Mouse (Mus musculus): ENCODE data around the gene Smim7. TPM values are rescaled to one million over a fixed set of nuclear protein-coding genes. Genes with fewer than 3 reads are reported as not detected.
A peak's percentile ranks its signal among the peaks of the same experiment; 100 is the strongest.

Smim7 gene
- polyA plus RNA-seq, 1 experiment from 2014 or later = 151 TPM

DNA sequence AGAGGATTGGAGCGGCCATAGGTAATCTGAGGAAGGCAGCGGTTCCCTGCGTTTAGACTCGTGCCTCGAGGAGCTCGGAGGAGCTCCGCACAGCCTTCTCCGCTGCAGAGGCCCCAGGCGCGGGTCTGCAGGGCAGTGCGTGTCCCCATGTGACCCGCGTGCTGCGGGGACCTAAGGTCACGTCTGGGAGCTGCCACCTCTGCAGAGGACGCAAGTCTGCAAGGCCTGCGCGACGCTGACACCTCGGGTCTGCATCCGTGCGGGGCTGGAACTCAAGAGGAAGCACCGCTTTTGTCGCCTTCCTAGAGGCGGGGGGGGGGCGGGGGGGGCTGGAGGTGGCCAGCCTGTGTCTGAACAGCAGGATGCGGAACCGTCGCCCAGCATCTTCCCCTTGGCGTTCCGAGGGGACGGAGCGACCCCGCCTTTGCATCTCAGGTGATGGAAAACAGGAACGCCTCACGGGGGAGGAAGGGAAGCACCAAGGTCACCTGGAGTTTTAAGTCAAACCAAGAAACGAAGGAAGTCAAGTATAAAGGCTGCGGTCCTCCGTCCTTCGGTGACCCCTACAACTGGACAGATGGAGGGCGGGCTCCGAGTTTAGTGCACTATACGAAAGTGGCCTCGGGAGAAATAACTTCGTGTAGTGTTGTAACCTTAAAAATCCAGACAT, 22.1 kb downstream of the Smim7 start:
- whole genome bisulfite sequencing = 0% methylated on average over 44 of the region's 45 CpGs
- Histone ChIP-seq H3K36me3 (ENCODE audit: insufficient read depth, low read length) (no peaks in the 10 kb centered on the region), H3K4me2 (ENCODE audit: low read length) (peak overlapping the region; percentile 93), H3K4me1 (replicated peaks; ENCODE audit: insufficient read depth, low read length) (peaks cover 6% of the 10 kb centered on the region; the same call in 1 of the 2 replicates), H3K9ac (ENCODE audit: low read depth, low read length) (peak overlapping the region; percentile 66), H3K9me3 (replicated peaks; ENCODE audit: low read length) (no peaks in the 10 kb centered on the region), H3K27me3 (ENCODE audit: insufficient read depth, low read length) (no peaks in the 10 kb centered on the region), H3K27ac (peak overlapping the region; percentile 95), H3K4me3 (replicated peaks; ENCODE audit: low read depth, low read length) (peak overlapping the region; percentile 96)
- ATAC-seq (replicated peaks; ENCODE audit: low FRiP score, low read depth) (peak; percentile 59), DNase-seq (ENCODE audit: low spot score) (peak; percentile 25)
- no peak for TF ChIP-seq CTCF (IDR thresholded peaks at IDR 0.05; ENCODE audit: low read depth)

DNA sequence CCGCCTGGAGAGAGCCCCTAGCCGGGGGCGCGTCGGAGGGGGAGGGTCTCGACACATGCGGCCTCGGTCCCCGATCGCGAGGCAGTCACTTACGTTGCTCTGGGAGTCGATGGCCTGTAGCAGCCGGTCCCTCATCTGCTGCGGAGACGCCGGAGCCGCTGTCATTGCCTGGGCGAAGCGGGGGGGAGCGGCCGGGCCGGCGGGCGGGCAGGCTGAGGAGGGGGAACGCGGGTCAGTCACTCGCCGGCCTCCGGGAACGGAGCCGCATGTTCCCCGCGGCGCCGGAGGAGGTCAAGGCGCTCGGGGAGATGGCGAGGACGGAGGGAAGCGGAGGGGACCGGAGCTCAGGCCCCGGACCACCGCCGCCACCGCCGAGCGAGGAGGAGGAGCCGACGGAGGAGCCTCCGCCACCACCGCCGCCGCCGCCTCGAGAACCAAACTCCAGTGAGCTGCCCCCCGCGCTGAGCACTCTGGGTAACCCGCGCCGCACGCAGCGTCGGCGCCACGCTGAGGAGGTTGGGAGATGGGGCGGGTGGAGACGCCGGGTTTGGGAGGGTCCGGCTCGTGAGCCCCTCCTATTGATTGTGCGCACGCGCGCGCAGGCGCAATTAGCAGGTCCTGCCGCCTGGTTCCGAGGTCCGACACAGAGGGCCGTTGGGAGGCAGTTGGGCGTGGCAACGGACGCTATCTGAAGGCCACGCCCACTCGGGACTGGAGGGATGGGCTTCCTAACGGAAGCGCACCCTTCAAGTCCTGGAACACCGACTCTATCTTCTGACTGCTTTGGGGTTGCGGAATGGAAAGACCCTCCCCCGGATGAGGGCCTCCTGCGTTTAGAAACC, 22.9 kb downstream of the Smim7 start, which contains the start of gene Med26:
Gene Med26 (minus strand): TSS at position 469 of the 842 bp plus-strand sequence.
- peak; percentile 99 for DNase-seq (ENCODE audit: low spot score)
- TF ChIP-seq CTCF (IDR thresholded peaks at IDR 0.05; ENCODE audit: low read depth) = peak; percentile 33

DNA sequence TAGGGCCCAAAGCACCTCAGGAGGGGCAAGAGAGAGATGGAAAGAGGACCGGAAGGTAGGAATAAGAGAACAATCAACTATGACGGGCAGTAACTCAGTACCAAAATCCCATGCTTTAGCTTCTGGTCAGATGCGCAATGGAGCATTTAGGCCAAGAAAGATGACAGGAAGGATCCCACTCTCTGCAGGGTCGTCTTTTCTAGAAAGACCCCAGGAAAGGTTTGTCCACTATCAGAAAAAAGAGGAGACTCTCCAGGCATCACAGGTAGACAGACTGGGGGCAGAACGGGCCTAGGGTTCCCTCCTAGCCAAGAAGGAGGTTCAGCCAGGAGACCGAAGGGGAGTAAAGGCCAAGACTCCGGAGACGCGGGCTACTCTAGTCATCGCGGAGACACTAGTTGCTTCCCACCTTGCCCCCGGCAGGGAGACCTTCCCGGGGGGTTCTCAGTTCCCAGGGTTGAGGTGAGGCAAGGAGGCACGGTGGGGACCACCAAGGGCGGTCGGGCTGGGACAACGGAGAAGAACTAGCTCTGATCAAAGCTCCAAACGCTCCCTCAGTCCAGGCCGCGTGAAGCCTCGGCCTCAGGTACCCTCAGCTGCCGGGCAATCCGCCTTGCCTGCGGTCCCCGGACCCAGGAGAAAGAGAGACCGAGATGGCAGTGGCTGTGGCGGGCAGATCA, 23.6 kb downstream of the Smim7 start:
- TF ChIP-seq CTCF (IDR thresholded peaks at IDR 0.05; ENCODE audit: low read depth) = no peak
- H3K4me1 ChIP-seq (replicated peaks; ENCODE audit: insufficient read depth, low read length) = peaks cover 6% of the 10 kb centered on the region; the same call in 1 of the 2 replicates
- peak overlapping the region; percentile 99 for H3K9ac ChIP-seq (ENCODE audit: low read depth, low read length)
- no peaks in the 10 kb centered on the region for H3K27me3 ChIP-seq (ENCODE audit: insufficient read depth, low read length)
- no peaks in the 10 kb centered on the region for H3K9me3 ChIP-seq (replicated peaks; ENCODE audit: low read length)
- peak overlapping the region; percentile 84 for H3K27ac ChIP-seq
- H3K4me3 ChIP-seq (replicated peaks; ENCODE audit: low read depth, low read length) = peak overlapping the region; percentile 96
- ATAC-seq (replicated peaks; ENCODE audit: low FRiP score, low read depth) (no peak), DNase-seq (ENCODE audit: low spot score) (peak; percentile 30)
- H3K4me2 ChIP-seq (ENCODE audit: low read length) = peak overlapping the region; percentile 93
- 2% methylated on average over 27 of the region's 27 CpGs for WGBS
- no peaks in the 10 kb centered on the region for H3K36me3 ChIP-seq (ENCODE audit: insufficient read depth, low read length)

More for the DNA sequence above, 22.9 kb downstream of the Smim7 start, which contains the start of gene Med26:
- ATAC-seq (replicated peaks; ENCODE audit: low FRiP score, low read depth) = peak; percentile 96
- no peaks in the 10 kb centered on the region for H3K9me3 ChIP-seq (replicated peaks; ENCODE audit: low read length)
- H3K4me1 ChIP-seq (replicated peaks; ENCODE audit: insufficient read depth, low read length) = peaks cover 6% of the 10 kb centered on the region; the same call in 1 of the 2 replicates
- peak within 1 kb of the TSS; percentile 96 for H3K4me3 ChIP-seq (replicated peaks; ENCODE audit: low read depth, low read length)
- no peaks in the 10 kb centered on the region for H3K27me3 ChIP-seq (ENCODE audit: insufficient read depth, low read length)
- H3K9ac ChIP-seq (ENCODE audit: low read depth, low read length) = peak within 1 kb of the TSS; percentile 99
- under 1% methylated on average over 77 of the region's 92 CpGs for WGBS
- H3K4me2 ChIP-seq (ENCODE audit: low read length) = peak within 1 kb of the TSS; percentile 93
- peak within 1 kb of the TSS; percentile 95 for H3K27ac ChIP-seq
- no peaks in the 10 kb centered on the region for H3K36me3 ChIP-seq (ENCODE audit: insufficient read depth, low read length)

DNA sequence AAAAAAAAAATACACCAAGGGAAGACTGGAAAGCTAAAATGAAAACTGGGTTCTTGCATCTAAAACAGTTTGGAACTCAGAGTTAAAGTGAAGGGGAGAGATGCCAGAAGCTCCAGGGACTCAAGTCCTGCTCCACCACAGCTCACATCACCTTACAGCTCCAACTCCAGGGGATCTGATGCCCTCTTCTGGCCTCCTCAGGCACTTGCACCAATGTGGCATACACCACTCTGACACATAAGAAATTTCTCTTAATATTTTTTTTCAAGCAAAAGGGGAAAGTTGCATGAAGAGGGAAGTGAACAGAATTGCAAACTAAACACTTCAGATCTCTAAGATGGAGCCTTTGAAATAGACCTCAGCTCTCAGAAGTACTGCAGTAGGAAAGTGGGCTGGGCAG, 31.7 kb downstream of the Smim7 start:
- no peak overlapping the region for H3K27ac ChIP-seq
- no peaks in the 10 kb centered on the region for H3K4me1 ChIP-seq (replicated peaks; ENCODE audit: insufficient read depth, low read length)
- no peak overlapping the region for H3K4me3 ChIP-seq (replicated peaks; ENCODE audit: low read depth, low read length)
- peak; percentile 40; the same call in 1 of the 2 replicates for TF ChIP-seq CTCF (IDR thresholded peaks at IDR 0.05; ENCODE audit: low read depth)
- no peaks in the 10 kb centered on the region for H3K27me3 ChIP-seq (ENCODE audit: insufficient read depth, low read length)
- no peak overlapping the region for H3K9ac ChIP-seq (ENCODE audit: low read depth, low read length)
- no peak for ATAC-seq (replicated peaks; ENCODE audit: low FRiP score, low read depth)
- H3K9me3 ChIP-seq (replicated peaks; ENCODE audit: low read length) = no peaks in the 10 kb centered on the region
- DNase-seq (ENCODE audit: low spot score) = no peak
- H3K4me2 ChIP-seq (ENCODE audit: low read length) = no peak overlapping the region
- no peaks in the 10 kb centered on the region for H3K36me3 ChIP-seq (ENCODE audit: insufficient read depth, low read length)

DNA sequence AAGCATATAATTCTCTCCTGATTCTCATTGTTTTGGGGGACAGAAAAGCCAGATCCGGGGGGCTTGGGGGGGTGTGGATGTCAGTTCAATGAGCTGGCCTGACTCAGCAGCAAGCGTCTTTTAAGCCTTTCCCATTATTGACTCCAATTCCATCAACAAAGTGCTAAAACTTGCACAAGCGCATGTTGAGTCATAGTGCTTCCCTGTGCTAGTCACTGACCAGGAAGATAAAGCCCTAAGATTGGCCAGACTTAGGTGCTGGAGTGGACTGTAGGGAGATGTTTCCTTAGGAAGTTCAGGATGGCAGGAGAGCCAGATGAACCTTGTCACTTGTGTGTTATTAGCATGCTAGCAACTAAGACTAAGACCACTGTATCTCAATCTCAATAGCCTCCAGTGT, 36.0 kb downstream of the Smim7 start:
- H3K27ac ChIP-seq = no peak overlapping the region
- 92% methylated on average over 3 of the region's 3 CpGs for WGBS

DNA sequence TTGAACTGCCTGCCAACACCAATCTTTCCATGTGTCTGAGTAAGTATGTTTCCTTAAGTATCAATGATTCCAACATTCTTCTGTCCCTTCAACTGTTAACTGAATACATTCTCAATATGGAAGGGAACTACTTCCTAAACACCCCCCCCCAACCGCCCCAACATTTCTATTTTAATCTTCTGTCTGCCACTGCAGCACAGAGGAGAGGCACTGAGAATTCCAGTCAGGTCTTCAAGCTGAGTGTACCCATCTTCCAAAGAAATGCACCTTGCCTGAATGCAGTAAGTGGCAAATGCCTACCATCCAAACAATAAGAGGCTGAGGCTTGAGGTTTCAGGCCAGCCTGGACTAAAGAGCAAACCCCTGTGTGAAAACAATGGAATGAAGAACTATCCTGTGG, 38.8 kb downstream of the Smim7 start:
- DNase-seq (ENCODE audit: low spot score) (no peak), ATAC-seq (replicated peaks; ENCODE audit: low FRiP score, low read depth) (no peak)
- Histone ChIP-seq H3K27ac (no peak overlapping the region), H3K4me2 (ENCODE audit: low read length) (no peak overlapping the region), H3K4me3 (replicated peaks; ENCODE audit: low read depth, low read length) (no peak overlapping the region), H3K4me1 (replicated peaks; ENCODE audit: insufficient read depth, low read length) (no peaks in the 10 kb centered on the region), H3K9me3 (replicated peaks; ENCODE audit: low read length) (no peaks in the 10 kb centered on the region), H3K36me3 (ENCODE audit: insufficient read depth, low read length) (no peaks in the 10 kb centered on the region), H3K27me3 (ENCODE audit: insufficient read depth, low read length) (no peaks in the 10 kb centered on the region), H3K9ac (ENCODE audit: low read depth, low read length) (no peak overlapping the region)
- WGBS = 88% methylated on average over 1 of the region's 1 CpGs
- TF ChIP-seq CTCF (IDR thresholded peaks at IDR 0.05; ENCODE audit: low read depth) = no peak

More for the DNA sequence above, 36.0 kb downstream of the Smim7 start:
- Histone ChIP-seq H3K4me2 (ENCODE audit: low read length) (no peak overlapping the region), H3K4me3 (replicated peaks; ENCODE audit: low read depth, low read length) (no peak overlapping the region), H3K36me3 (ENCODE audit: insufficient read depth, low read length) (no peaks in the 10 kb centered on the region), H3K9me3 (replicated peaks; ENCODE audit: low read length) (no peaks in the 10 kb centered on the region), H3K4me1 (replicated peaks; ENCODE audit: insufficient read depth, low read length) (no peaks in the 10 kb centered on the region), H3K9ac (ENCODE audit: low read depth, low read length) (no peak overlapping the region), H3K27me3 (ENCODE audit: insufficient read depth, low read length) (no peaks in the 10 kb centered on the region)
- no peak for ATAC-seq (replicated peaks; ENCODE audit: low FRiP score, low read depth)
- TF ChIP-seq CTCF (IDR thresholded peaks at IDR 0.05; ENCODE audit: low read depth) = no peak
- no peak for DNase-seq (ENCODE audit: low spot score)
